Mouse (Mus musculus) kidney, embryonic 14.5 days (tissue): ENCODE data around the gene Kcnd3. TPM values are rescaled to one million over a fixed set of nuclear protein-coding genes. Genes with fewer than 3 reads are reported as not detected.

ENCODE experiments used
- ATAC-seq: fragments of 200-750 bp; cut with Nextera tagmentation; 2 replicates; pipeline ENCODE4 v1.8.0; 2017; ENCODE audit warnings: moderate number of reproducible peaks, mild to moderate bottlenecking, moderate TSS enrichment, moderate library complexity; ENCODE audit not compliant: low FRiP score, low TSS enrichment
- H3K27ac ChIP-seq: fragments of 300-500 bp; sonication (generic); 2 replicates; pipeline ENCODE4 v1.5.1; 2014; ENCODE audit warnings: low read depth, mild to moderate bottlenecking, low read length, moderate library complexity, mixed read lengths
- H3K27me3 ChIP-seq: fragments of 300-500 bp; sonication (generic); 2 replicates; pipeline ENCODE4 v1.6.1; 2014; ENCODE audit warnings: mild to moderate bottlenecking, low read length; ENCODE audit not compliant: control insufficient read depth, insufficient read depth
- H3K36me3 ChIP-seq: fragments of 300-500 bp; sonication (generic); 2 replicates; pipeline ENCODE4 v1.6.1; 2014; ENCODE audit warnings: low read length, mixed read lengths; ENCODE audit not compliant: control insufficient read depth, insufficient read depth
- H3K4me1 ChIP-seq: fragments of 300-500 bp; sonication (generic); 2 replicates; pipeline ENCODE4 v1.6.1; 2014; ENCODE audit warnings: low read length, mixed read lengths; ENCODE audit not compliant: control insufficient read depth, insufficient read depth
- H3K4me2 ChIP-seq: fragments of 300-500 bp; sonication (generic); replicated peaks from 2 replicates; pipeline ENCODE4 v1.6.1; 2014; ENCODE audit warnings: low read depth, mild to moderate bottlenecking, low read length
- H3K4me3 ChIP-seq: fragments of 300-500 bp; sonication (generic); 2 replicates; pipeline ENCODE4 v1.5.1; 2014; ENCODE audit warnings: mild to moderate bottlenecking, low read length
- H3K9ac ChIP-seq: fragments of 300-500 bp; sonication (generic); 2 replicates; pipeline ENCODE4 v1.6.1; 2014; ENCODE audit warnings: low read depth, mild to moderate bottlenecking, low read length, moderate library complexity
- H3K9me3 ChIP-seq: fragments of 300-500 bp; sonication (generic); 2 replicates; pipeline ENCODE4 v1.6.1; 2016; ENCODE audit warnings: low read length; ENCODE audit not compliant: control insufficient read depth
- WGBS: fragments of 180-500 bp; shearing (Covaris S2); extraction: QIAGEN DNeasy Blood & Tissue Kit; methylation state at CpG from one replicate; pipeline ENCODE4 v1.1.7; 2014; 5-methylcytosine and 5-hydroxymethylcytosine counted together
- polyA plus RNA-seq: library from polyadenylated mRNA; unstranded; fragments of >200 nt; fragmentation: Nextera tagmentation; extraction: Ambion mirVana; gene quantifications from 2 replicates; pipeline ENCODE4 v1.2.1, GENCODE M21; 2014

Gene Kcnd3
- polyA plus RNA-seq, 1 experiment from 2014 or later = 2.8 TPM

DNA sequence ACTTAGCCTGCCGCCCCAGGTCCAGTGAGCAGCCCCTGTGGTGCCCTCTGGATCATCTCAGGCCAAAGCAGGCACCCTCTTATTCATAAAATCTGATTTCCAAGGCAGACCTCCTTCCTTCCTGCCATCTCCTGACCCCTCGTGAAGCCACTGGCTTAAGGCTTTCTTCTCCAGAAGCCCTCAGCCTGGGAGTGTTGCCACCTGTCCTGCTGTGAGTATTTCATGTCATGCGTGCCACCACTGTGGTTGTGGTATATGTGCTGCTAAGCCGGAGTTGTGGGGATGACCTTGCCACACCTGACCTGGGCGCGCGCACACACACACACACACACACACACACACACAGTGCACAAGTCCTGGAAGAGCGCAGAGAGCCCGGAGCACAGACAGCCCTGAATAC is 117.8 kb downstream of the Kcnd3 start:
- Histone ChIP-seq H3K9ac (no peak overlapping the region), H3K4me1 (no peaks in the 10 kb centered on the region), H3K36me3 (no peaks in the 10 kb centered on the region), H3K27me3 (no peaks in the 10 kb centered on the region), H3K4me2 (no peak overlapping the region), H3K4me3 (no peak overlapping the region), H3K27ac (no peak overlapping the region), H3K9me3 (no peaks in the 10 kb centered on the region)
- ATAC-seq = no peak
- 78% methylated on average over 9 of the region's 9 CpGs for WGBS

- 57% methylated on average over 3 of the region's 3 CpGs for WGBS
- no peaks in the 10 kb centered on the region for H3K36me3 ChIP-seq
- H3K4me3 ChIP-seq = no peak overlapping the region
- H3K9me3 ChIP-seq = no peaks in the 10 kb centered on the region
- no peak overlapping the region for H3K4me2 ChIP-seq
- no peak overlapping the region for H3K27ac ChIP-seq
- H3K27me3 ChIP-seq = no peaks in the 10 kb centered on the region
- no peak for ATAC-seq
- H3K9ac ChIP-seq = no peak overlapping the region
- H3K4me1 ChIP-seq = no peaks in the 10 kb centered on the region
Observed at GRCm38 (mm10) chr3:105570818-105571217, 118.7 kb downstream of the Kcnd3 start.

GRCm38 (mm10) chr3:105571944-105572343 is 119.8 kb downstream of the Kcnd3 start:
- no peaks in the 10 kb centered on the region for H3K4me1 ChIP-seq
- 86% methylated on average over 1 of the region's 1 CpGs for WGBS
- H3K9me3 ChIP-seq = no peaks in the 10 kb centered on the region
- no peaks in the 10 kb centered on the region for H3K27me3 ChIP-seq
- H3K9ac ChIP-seq = no peak overlapping the region
- no peak overlapping the region for H3K4me3 ChIP-seq
- no peak overlapping the region for H3K4me2 ChIP-seq
- H3K27ac ChIP-seq = no peak overlapping the region
- no peaks in the 10 kb centered on the region for H3K36me3 ChIP-seq
- ATAC-seq = no peak

DNA sequence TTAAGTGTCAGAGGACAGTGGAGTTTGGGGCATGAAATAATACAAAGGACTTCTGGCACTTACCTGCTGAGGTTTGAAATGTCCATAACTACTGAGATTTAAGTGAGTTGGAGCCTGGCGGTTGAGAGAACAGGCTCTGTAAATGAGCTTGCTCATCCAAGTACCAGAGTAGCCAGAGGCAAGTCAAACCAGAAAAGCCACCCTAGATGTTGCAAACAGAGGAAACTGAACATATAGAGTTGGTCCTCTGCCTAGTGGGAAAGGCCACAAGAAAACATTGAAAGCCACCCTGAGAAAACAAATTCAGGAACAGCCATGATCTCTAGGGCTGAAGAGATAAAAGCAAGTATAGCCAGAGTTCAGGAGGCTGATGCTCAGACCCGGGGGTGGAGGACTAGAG is 121.0 kb downstream of the Kcnd3 start:
- no peak for ATAC-seq
- no peaks in the 10 kb centered on the region for H3K27me3 ChIP-seq
- no peaks in the 10 kb centered on the region for H3K36me3 ChIP-seq
- H3K4me1 ChIP-seq = no peaks in the 10 kb centered on the region
- no peak overlapping the region for H3K4me3 ChIP-seq
- 66% methylated on average over 2 of the region's 2 CpGs for WGBS
- H3K9me3 ChIP-seq = no peaks in the 10 kb centered on the region
- no peak overlapping the region for H3K4me2 ChIP-seq
- H3K27ac ChIP-seq = no peak overlapping the region
- no peak overlapping the region for H3K9ac ChIP-seq

GRCm38 (mm10) chr3:105578320-105578719 is 126.2 kb downstream of the Kcnd3 start:
- no peaks in the 10 kb centered on the region for H3K36me3 ChIP-seq
- no peak overlapping the region for H3K9ac ChIP-seq
- H3K9me3 ChIP-seq = no peaks in the 10 kb centered on the region
- no peak overlapping the region for H3K4me3 ChIP-seq
- no peaks in the 10 kb centered on the region for H3K4me1 ChIP-seq
- ATAC-seq = no peak
- H3K27me3 ChIP-seq = no peaks in the 10 kb centered on the region
- no peak overlapping the region for H3K27ac ChIP-seq
- no peak overlapping the region for H3K4me2 ChIP-seq
- WGBS = 79% methylated on average over 3 of the region's 3 CpGs

DNA sequence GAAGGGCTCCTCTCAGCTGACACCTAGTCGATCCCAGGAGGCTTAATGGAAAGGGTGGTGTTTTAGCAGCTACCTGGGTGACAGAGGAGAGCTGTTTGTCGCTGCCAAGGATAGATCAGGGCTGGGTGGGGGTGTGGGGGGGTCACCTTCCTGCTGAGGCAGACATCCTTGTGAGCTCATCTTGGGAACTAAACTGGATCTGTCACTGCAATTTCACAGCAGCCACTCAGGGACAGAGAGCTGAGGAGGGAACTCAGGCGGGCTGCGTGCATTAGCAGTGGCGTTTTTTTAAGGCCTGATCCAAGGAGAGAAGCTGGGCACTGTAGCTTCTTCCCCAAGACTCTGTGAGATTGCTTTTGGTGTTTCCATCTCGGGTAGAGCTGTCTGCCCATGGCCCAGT is 129.0 kb downstream of the Kcnd3 start:
- Histone ChIP-seq H3K4me2 (no peak overlapping the region), H3K27me3 (no peaks in the 10 kb centered on the region), H3K4me3 (no peak overlapping the region), H3K36me3 (no peaks in the 10 kb centered on the region), H3K27ac (no peak overlapping the region), H3K9ac (no peak overlapping the region), H3K9me3 (no peaks in the 10 kb centered on the region), H3K4me1 (no peaks in the 10 kb centered on the region)
- 59% methylated on average over 6 of the region's 6 CpGs for WGBS
- ATAC-seq = no peak

- no peak for ATAC-seq
- H3K27ac ChIP-seq = no peak overlapping the region
- 47% methylated on average over 4 of the region's 4 CpGs for WGBS
Observed at GRCm38 (mm10) chr3:105585734-105586159, 133.6 kb downstream of the Kcnd3 start.

GRCm38 (mm10) chr3:105590056-105590672 is 138.0 kb downstream of the Kcnd3 start:
- Histone ChIP-seq H3K27ac (no peak overlapping the region), H3K4me3 (no peak overlapping the region), H3K9me3 (no peaks in the 10 kb centered on the region), H3K27me3 (no peaks in the 10 kb centered on the region), H3K9ac (no peak overlapping the region), H3K4me2 (no peak overlapping the region), H3K36me3 (no peaks in the 10 kb centered on the region), H3K4me1 (no peaks in the 10 kb centered on the region)
- ATAC-seq = no peak
- WGBS = 81% methylated on average over 15 of the region's 15 CpGs

More at GRCm38 (mm10) chr3:105585734-105586159, 133.6 kb downstream of the Kcnd3 start:
- Histone ChIP-seq H3K27me3 (no peaks in the 10 kb centered on the region), H3K9ac (no peak overlapping the region), H3K36me3 (no peaks in the 10 kb centered on the region), H3K4me1 (no peaks in the 10 kb centered on the region), H3K9me3 (no peaks in the 10 kb centered on the region), H3K4me3 (no peak overlapping the region), H3K4me2 (no peak overlapping the region)

DNA sequence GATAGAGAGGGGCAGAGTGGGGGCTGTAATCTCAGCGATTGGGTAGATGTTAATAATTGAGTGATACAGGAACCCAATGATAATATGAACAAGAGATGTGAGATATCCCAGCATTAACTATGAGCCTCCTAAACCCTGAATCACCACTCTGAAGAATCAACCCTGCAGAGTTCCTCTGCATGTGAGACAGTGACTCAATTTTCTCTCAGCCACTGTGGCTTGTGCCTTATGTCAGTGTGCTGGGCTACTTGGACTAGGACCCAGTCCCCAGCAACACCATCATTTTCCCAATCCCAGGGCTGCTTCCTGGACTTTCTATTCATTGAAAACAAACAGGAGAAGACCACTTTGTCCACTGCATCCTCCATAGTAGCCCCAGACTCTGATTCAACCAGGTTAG is 139.6 kb downstream of the Kcnd3 start:
- 77% methylated on average over 1 of the region's 1 CpGs for WGBS
- Histone ChIP-seq H3K27ac (no peak overlapping the region), H3K9me3 (no peaks in the 10 kb centered on the region), H3K4me3 (no peak overlapping the region), H3K9ac (no peak overlapping the region), H3K36me3 (no peaks in the 10 kb centered on the region), H3K4me2 (no peak overlapping the region), H3K27me3 (no peaks in the 10 kb centered on the region), H3K4me1 (no peaks in the 10 kb centered on the region)
- no peak for ATAC-seq
